Mouse (Mus musculus) layer of hippocampus, adult 11-12 months (tissue): Measurements from ENCODE around the gene Ccng2.

Experiments
- DNase-seq: peaks from one replicate; pipeline ENCODE4 v3.0.0; 2022; ENCODE audit warnings: low spot score

Gene Ccng2

GRCm38 (mm10) chr5:93266883-93267704, at the start of gene Ccng2:
Gene Ccng2, plus strand, starts transcription at chr5:93267257.
- peak; percentile 97 for DNase-seq

GRCm38 (mm10) chr5:93218375-93218774, 48.7 kb upstream of the Ccng2 start:
- DNase-seq: no peak

- no peak for DNase-seq
These were observed 45.4 kb upstream of the Ccng2 start for GRCm38 (mm10) chr5:93221661-93222060.

GRCm38 (mm10) chr5:93224549-93224948, 42.5 kb upstream of the Ccng2 start:
- DNase-seq: no peak

GRCm38 (mm10) chr5:93227157-93227556, 39.9 kb upstream of the Ccng2 start:
- no peak for DNase-seq

- no peak for DNase-seq
These were observed 37.5 kb upstream of the Ccng2 start for GRCm38 (mm10) chr5:93229527-93229926.

GRCm38 (mm10) chr5:93231721-93232120, 35.3 kb upstream of the Ccng2 start:
- DNase-seq: no peak

GRCm38 (mm10) chr5:93232838-93233237, 34.2 kb upstream of the Ccng2 start:
- DNase-seq: no peak

GRCm38 (mm10) chr5:93234130-93234529, 32.9 kb upstream of the Ccng2 start:
- DNase-seq: no peak

GRCm38 (mm10) chr5:93234605-93235004, 32.5 kb upstream of the Ccng2 start:
- DNase-seq: no peak

GRCm38 (mm10) chr5:93235888-93236287, 31.2 kb upstream of the Ccng2 start:
- DNase-seq: peak; percentile 75

- DNase-seq: no peak
These were observed 30.5 kb upstream of the Ccng2 start for GRCm38 (mm10) chr5:93236541-93236940.

GRCm38 (mm10) chr5:93239590-93240544, 27.2 kb upstream of the Ccng2 start:
- no peak for DNase-seq

GRCm38 (mm10) chr5:93245280-93245679, 21.8 kb upstream of the Ccng2 start:
- no peak for DNase-seq

- no peak for DNase-seq
These were observed 17.0 kb upstream of the Ccng2 start for GRCm38 (mm10) chr5:93249940-93250578.

GRCm38 (mm10) chr5:93251001-93251760, 15.9 kb upstream of the Ccng2 start:
- DNase-seq: no peak

- no peak for DNase-seq
These were observed 11.2 kb upstream of the Ccng2 start for GRCm38 (mm10) chr5:93255759-93256265.

- DNase-seq: no peak
These were observed 10.1 kb upstream of the Ccng2 start for GRCm38 (mm10) chr5:93256820-93257405.

GRCm38 (mm10) chr5:93259349-93259748, 7.7 kb upstream of the Ccng2 start:
- DNase-seq: no peak

- no peak for DNase-seq
These were observed 6.1 kb upstream of the Ccng2 start for GRCm38 (mm10) chr5:93260983-93261382.

GRCm38 (mm10) chr5:93262751-93263150, 4.3 kb upstream of the Ccng2 start:
- peak; percentile 26 for DNase-seq
